Mouse (Mus musculus): ENCODE measurements around the gene Eppin. TPM values are rescaled to one million over a fixed set of nuclear protein-coding genes. Genes with fewer than 3 reads are reported as not detected.

Eppin gene
- total and polyA plus RNA-seq, 3 experiments = not detected

DNA sequence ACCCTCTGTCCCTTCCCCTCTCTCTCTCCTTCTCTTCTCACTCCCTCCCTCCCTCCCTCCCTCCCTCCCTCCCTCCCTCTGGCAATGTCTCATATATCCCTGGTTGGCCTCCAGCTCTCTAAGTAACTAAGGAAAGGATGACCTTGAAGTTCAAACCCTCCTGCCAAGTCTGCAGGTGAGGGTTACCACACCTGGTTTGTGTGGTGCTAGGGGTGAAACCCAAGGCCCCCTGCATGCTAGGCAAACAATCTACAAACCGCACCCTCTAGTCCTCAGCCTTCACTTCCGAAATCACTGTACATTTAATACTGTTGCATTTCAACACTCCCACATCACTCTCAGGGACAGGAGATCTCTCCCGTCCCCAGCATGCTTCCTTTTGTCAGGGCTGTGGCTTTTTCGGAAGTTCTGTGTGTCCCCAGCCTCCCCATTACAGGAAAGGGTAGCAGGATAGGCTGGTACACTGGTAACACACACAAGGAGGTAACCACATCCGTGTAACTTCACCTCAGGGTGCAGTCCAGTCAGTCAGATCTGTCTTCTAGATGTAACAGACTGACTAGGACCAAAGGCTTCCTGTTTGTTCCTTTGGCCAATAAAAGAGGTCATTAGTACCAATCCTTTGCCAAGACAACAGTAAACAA lies 48.8 kb downstream of the Eppin start:
- Histone ChIP-seq H3K27ac (ENCODE audit: control insufficient read depth, low read depth, low read length) (no peak overlapping the region), H3K9ac (ENCODE audit: control insufficient read depth, low read depth, low read length, poor library complexity, severe bottlenecking) (no peak overlapping the region), H3K36me3 (ENCODE audit: control insufficient read depth in 1 of 2, insufficient read depth in 2 of 2, low read length in 2 of 2) (no peaks in the 10 kb centered on the region), H3K27me3 (ENCODE audit: control insufficient read depth in 1 of 2, insufficient read depth in 2 of 2, low read length in 2 of 2) (peaks cover 2 to 3% of the 10 kb centered on the region in 2 experiments; a peak in 3 of 4 replicates), H3K4me1 (ENCODE audit: control insufficient read depth in 1 of 2, insufficient read depth in 2 of 2, low read length in 2 of 2) (no peaks in the 10 kb centered on the region), H3K4me3 (ENCODE audit: control insufficient read depth in 1 of 2, insufficient read depth in 1 of 2, low read depth in 2 of 2, low read length in 2 of 2) (no peak overlapping the region), H3K9me3 (replicated peaks; ENCODE audit: insufficient read depth, low read length) (no peaks in the 10 kb centered on the region), H3K79me2 (ENCODE audit: control insufficient read depth, insufficient read depth, low read length, poor library complexity) (no peaks in the 10 kb centered on the region)
- no peak for DNase-seq (ENCODE audit: low read depth, low spot score)
- TF ChIP-seq MEF2A (IDR thresholded peaks at IDR 0.05; ENCODE audit: extremely low read depth, insufficient replicate concordance, low read depth, low read length, poor library complexity, severe bottlenecking) (no peak), CHD1 (IDR thresholded peaks at IDR 0.05; ENCODE audit: low read depth, low read length) (no peak), TAL1 (IDR thresholded peaks at IDR 0.05; ENCODE audit: low read length) (no peak), TBP (IDR thresholded peaks at IDR 0.05; ENCODE audit: low read depth, low read length) (no peak), MYB (IDR thresholded peaks at IDR 0.05; ENCODE audit: low read depth, low read length) (no peak), E2F4 (IDR thresholded peaks at IDR 0.05; ENCODE audit: borderline replicate concordance, low read depth, low read length) (no peak), TCF12 (IDR thresholded peaks at IDR 0.05; ENCODE audit: low read depth, low read length) (no peak), NELFE (IDR thresholded peaks at IDR 0.05; ENCODE audit: low read depth, low read length) (no peak), ZNF384 (IDR thresholded peaks at IDR 0.05; ENCODE audit: low read depth, low read length) (no peak), MAZ (IDR thresholded peaks at IDR 0.05; ENCODE audit: low read depth, low read length) (no peak), ZMIZ1 (IDR thresholded peaks at IDR 0.05; ENCODE audit: low read depth, low read length) (no peak), ETS1 (IDR thresholded peaks at IDR 0.05; ENCODE audit: low read depth, low read length) (no peak), RAD21 (IDR thresholded peaks at IDR 0.05; ENCODE audit: low read depth, low read length) (no peak), ZKSCAN1 (IDR thresholded peaks at IDR 0.05; ENCODE audit: low read depth, low read length) (no peak), SIN3A (IDR thresholded peaks at IDR 0.05; ENCODE audit: low read length) (no peak), EP300 (IDR thresholded peaks at IDR 0.05; ENCODE audit: low read depth in 1 of 2, low read length in 2 of 2) (no peak), NRF1 (IDR thresholded peaks at IDR 0.05; ENCODE audit: insufficient read depth, low read depth, low read length, poor library complexity, severe bottlenecking) (no peak)

GRCm38 (mm10) chr2:164543745-164544144 lies 49.6 kb downstream of the Eppin start:
- no peak for DNase-seq (ENCODE audit: low read depth, low spot score)

More at GRCm38 (mm10) chr2:164543745-164544144, 49.6 kb downstream of the Eppin start:
- Histone ChIP-seq H3K4me3 (ENCODE audit: control insufficient read depth in 1 of 2, insufficient read depth in 1 of 2, low read depth in 2 of 2, low read length in 2 of 2) (no peak overlapping the region), H3K79me2 (ENCODE audit: control insufficient read depth, insufficient read depth, low read length, poor library complexity) (no peaks in the 10 kb centered on the region), H3K4me1 (ENCODE audit: control insufficient read depth in 1 of 2, insufficient read depth in 2 of 2, low read length in 2 of 2) (no peaks in the 10 kb centered on the region), H3K9me3 (replicated peaks; ENCODE audit: insufficient read depth, low read length) (no peaks in the 10 kb centered on the region), H3K27ac (ENCODE audit: control insufficient read depth, low read depth, low read length) (no peak overlapping the region), H3K9ac (ENCODE audit: control insufficient read depth, low read depth, low read length, poor library complexity, severe bottlenecking) (no peak overlapping the region), H3K36me3 (ENCODE audit: control insufficient read depth in 1 of 2, insufficient read depth in 2 of 2, low read length in 2 of 2) (no peaks in the 10 kb centered on the region), H3K27me3 (ENCODE audit: control insufficient read depth in 1 of 2, insufficient read depth in 2 of 2, low read length in 2 of 2) (peaks cover 3% of the 10 kb centered on the region in 2 experiments; a peak in 3 of 4 replicates)
- TF ChIP-seq CHD1 (IDR thresholded peaks at IDR 0.05; ENCODE audit: low read depth, low read length) = no peak
- no peak for TF ChIP-seq ELF1 (IDR thresholded peaks at IDR 0.05; ENCODE audit: low read depth, low read length)
- TF ChIP-seq MAZ (IDR thresholded peaks at IDR 0.05; ENCODE audit: low read depth, low read length) = no peak
- TF ChIP-seq CTCF (IDR thresholded peaks at IDR 0.05 in 2 of 3, conservative IDR thresholded peaks at IDR 0.05 in 1 of 3; ENCODE audit: control insufficient read depth in 1 of 3, insufficient read depth in 1 of 3, low read depth in 2 of 3, low read length in 3 of 3, poor library complexity in 1 of 3, severe bottlenecking in 1 of 3) = no peak
- no peak for TF ChIP-seq ZC3H11A (IDR thresholded peaks at IDR 0.05; ENCODE audit: low read depth, low read length)
- no peak for TF ChIP-seq KAT2A (conservative IDR thresholded peaks at IDR 0.05; ENCODE audit: low read depth, low read length)
- TF ChIP-seq MYC (IDR thresholded peaks at IDR 0.05; ENCODE audit: low read depth, low read length) = no peak
- TF ChIP-seq RCOR1 (IDR thresholded peaks at IDR 0.05; ENCODE audit: low read depth, low read length) = no peak
- no peak for TF ChIP-seq POLR2AphosphoS2 (IDR thresholded peaks at IDR 0.05; ENCODE audit: low read length)
- TF ChIP-seq ETS1 (IDR thresholded peaks at IDR 0.05; ENCODE audit: low read depth, low read length) = no peak
- TF ChIP-seq TAL1 (IDR thresholded peaks at IDR 0.05; ENCODE audit: low read length) = no peak
- no peak for TF ChIP-seq SIN3A (IDR thresholded peaks at IDR 0.05; ENCODE audit: low read length)
- no peak for TF ChIP-seq ZNF384 (IDR thresholded peaks at IDR 0.05; ENCODE audit: low read depth, low read length)
- TF ChIP-seq RAD21 (IDR thresholded peaks at IDR 0.05; ENCODE audit: low read depth, low read length) = no peak
- no peak for TF ChIP-seq TCF12 (IDR thresholded peaks at IDR 0.05; ENCODE audit: low read depth, low read length)
- TF ChIP-seq ZMIZ1 (IDR thresholded peaks at IDR 0.05; ENCODE audit: low read depth, low read length) = no peak
- TF ChIP-seq E2F4 (IDR thresholded peaks at IDR 0.05; ENCODE audit: borderline replicate concordance, low read depth, low read length) = no peak
- no peak for TF ChIP-seq BHLHE40 (IDR thresholded peaks at IDR 0.05; ENCODE audit: borderline replicate concordance, low read depth, low read length)
